Comparison of ENCODE assay signal across 34 mouse cellular contexts in the genomic region with DNA sequence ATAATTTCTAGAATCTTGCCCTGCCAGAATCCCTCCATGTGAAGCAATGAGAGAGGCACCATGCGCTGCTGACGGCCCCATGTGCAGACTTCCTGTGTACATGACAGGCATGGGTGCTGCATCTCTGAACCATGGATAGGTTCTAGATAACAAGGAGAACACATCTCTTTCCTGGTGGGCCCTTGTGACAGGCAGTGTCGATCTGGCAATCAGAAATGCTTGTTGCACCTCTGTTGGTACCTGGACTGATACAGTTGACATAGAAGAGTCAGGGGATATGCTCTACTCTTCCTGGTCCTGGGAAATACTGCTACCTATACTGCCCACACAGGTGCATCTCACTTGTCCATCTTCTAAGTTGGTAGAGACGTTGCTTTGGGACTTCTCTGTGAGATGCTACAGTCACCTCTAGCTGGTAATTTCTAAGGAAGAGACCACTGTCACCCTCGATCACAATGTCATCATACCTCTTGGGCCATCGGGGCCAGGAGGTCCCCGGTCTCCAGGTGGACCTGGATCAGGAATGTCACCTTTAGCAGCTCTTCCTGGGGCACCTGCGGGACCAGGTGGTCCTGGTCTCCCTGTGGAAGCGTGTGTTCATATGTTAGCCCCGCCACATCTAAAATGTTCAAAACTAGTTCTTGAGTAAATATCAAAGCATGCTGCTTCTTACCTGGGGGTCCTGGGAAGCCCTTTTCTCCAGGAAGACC.
"Had no signal": no experiment of that assay in that cellular context is flagged by ENCODE, and none has a peak within 500 bp of the region (broad histone marks: within the 10 kb centered on the region; RNA-seq: fewer than 3 reads in every experiment).

No protein-coding gene starts in this region.

- DNase-seq: heart, postnatal 10 days; heart, postnatal 14 days; heart, postnatal 36 days; heart, postnatal 4 days; kidney, adult 11 months; kidney, adult 18-20 months; kidney, adult 2 months; kidney, adult 8-10 months; kidney, adult 9 months; kidney, postnatal 10 days; kidney, postnatal 14 days; kidney, postnatal 25 days; kidney, postnatal 36 days; kidney, postnatal 4 days; layer of hippocampus, adult 9-11 months; layer of hippocampus, postnatal 36 days had no signal

- H3K27me3 ChIP-seq: heart, embryonic 12.5 days; heart, embryonic 13.5 days; heart, embryonic 15.5 days; hindbrain, embryonic 12.5 days; hindbrain, embryonic 15.5 days; intestine, embryonic 15.5 days; kidney, embryonic 15.5 days had no signal

- H3K27ac ChIP-seq: heart, embryonic 10.5 days; heart, embryonic 13.5 days; heart, embryonic 15.5 days; hindbrain, embryonic 10.5 days; hindbrain, embryonic 12.5 days; hindbrain, embryonic 13.5 days; hindbrain, embryonic 14.5 days; hindbrain, embryonic 15.5 days; hindbrain, postnatal 0 days; intestine, embryonic 15.5 days; kidney, embryonic 15.5 days; kidney, postnatal 0 days; layer of hippocampus, adult 2 months had no signal

- ATAC-seq: hindbrain, embryonic 16.5 days; hindbrain, postnatal 0 days; inflammation-experienced regulatory T-cells, adult 6 months; intestine, embryonic 15.5 days; intestine, embryonic 16.5 days; intestine, postnatal 0 days had no signal

- H3K4me2 ChIP-seq: heart, embryonic 12.5 days; heart, embryonic 13.5 days; heart, embryonic 15.5 days; hindbrain, embryonic 12.5 days; hindbrain, embryonic 13.5 days; hindbrain, embryonic 14.5 days; hindbrain, embryonic 15.5 days; intestine, embryonic 15.5 days; kidney, embryonic 15.5 days had no signal

- H3K4me1 ChIP-seq: heart, embryonic 10.5 days; intestine, embryonic 15.5 days had no signal

- H3K9me3 ChIP-seq: heart, embryonic 10.5 days; heart, embryonic 12.5 days; heart, embryonic 13.5 days; heart, embryonic 15.5 days; hindbrain, embryonic 10.5 days; hindbrain, embryonic 12.5 days; hindbrain, embryonic 13.5 days; hindbrain, embryonic 15.5 days; intestine, embryonic 15.5 days; kidney, embryonic 15.5 days had no signal

- H3K9ac ChIP-seq: heart, embryonic 12.5 days; heart, embryonic 13.5 days; heart, embryonic 15.5 days; hindbrain, embryonic 12.5 days; hindbrain, embryonic 13.5 days; hindbrain, embryonic 14.5 days; hindbrain, embryonic 15.5 days; intestine, embryonic 15.5 days; kidney, embryonic 15.5 days had no signal

- H3K36me3 ChIP-seq: heart, embryonic 10.5 days; heart, embryonic 12.5 days; heart, embryonic 13.5 days; heart, embryonic 15.5 days; hindbrain, embryonic 10.5 days; hindbrain, embryonic 12.5 days; hindbrain, embryonic 13.5 days; hindbrain, embryonic 15.5 days; intestine, embryonic 15.5 days; kidney, embryonic 15.5 days had no signal

- H3K4me3 ChIP-seq: heart, embryonic 10.5 days; heart, embryonic 12.5 days; heart, embryonic 13.5 days; heart, embryonic 15.5 days; hindbrain, embryonic 10.5 days; hindbrain, embryonic 12.5 days; hindbrain, embryonic 13.5 days; hindbrain, embryonic 15.5 days; intestine, embryonic 15.5 days; kidney, embryonic 15.5 days; layer of hippocampus, adult 2 months had no signal
